Mouse (Mus musculus) lung, postnatal 10 days (tissue): ENCODE measurements around the gene Zfyve27.

Experiments
- DNase-seq: peaks from one replicate; pipeline ENCODE4 v3.0.0; 2021

Gene Zfyve27

GRCm38 (mm10) chr19:42240881-42241280 is 77.1 kb downstream of the Zfyve27 start:
- no peak for DNase-seq

GRCm38 (mm10) chr19:42243401-42243800 is 79.7 kb downstream of the Zfyve27 start:
- DNase-seq, result no peak
